Mouse (Mus musculus) kidney, postnatal 14 days (tissue): ENCODE data around the gene Fgf6.

Source experiments
- DNase-seq: peaks from one replicate; pipeline ENCODE4 v3.0.0; 2022; ENCODE audit warnings: mixed read lengths

Fgf6 gene

DNA sequence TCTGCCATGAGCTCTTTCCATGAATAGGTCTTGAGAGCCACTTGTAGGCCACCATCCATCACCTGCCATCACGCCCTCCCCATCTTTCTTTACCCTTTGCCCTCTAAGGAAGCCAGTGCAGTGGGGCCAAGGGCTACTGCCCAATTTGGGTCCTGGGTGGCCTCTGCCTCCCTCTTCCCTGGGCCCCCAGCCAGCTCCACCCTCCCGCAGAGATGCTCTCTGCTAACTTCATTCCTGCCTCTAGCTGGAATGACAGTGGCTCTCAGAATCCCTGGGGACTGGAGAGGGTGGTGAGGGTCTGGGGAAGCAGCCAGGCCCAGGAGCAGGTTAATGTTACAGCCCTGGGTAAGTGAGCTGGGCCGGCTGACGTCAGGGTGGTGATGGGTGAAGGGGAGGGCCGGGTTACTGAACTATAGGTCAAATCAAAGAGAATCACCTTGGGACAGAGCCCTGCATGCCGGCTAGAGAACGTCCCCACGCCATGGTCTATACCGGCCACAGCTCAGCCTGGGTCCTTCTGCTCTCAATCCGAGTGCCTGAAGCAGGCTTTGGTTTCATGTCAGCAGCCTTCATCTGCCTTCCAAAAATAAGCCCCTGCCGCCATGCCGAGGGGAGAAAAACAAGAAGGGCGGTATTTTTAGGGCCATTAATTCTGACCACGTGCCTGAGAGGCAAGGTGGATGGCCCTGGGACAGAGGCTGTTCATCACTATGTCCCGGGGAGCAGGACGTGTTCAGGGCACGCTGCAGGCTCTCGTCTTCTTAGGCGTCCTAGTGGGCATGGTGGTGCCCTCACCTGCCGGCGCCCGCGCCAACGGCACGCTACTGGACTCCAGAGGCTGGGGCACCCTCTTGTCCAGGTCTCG lies at the start of gene Fgf6:
TSS of gene Fgf6 (plus strand) at position 681 of the 865 bp plus-strand sequence.
- no peak for DNase-seq

- DNase-seq = no peak
These were observed 49.0 kb upstream of the Fgf6 start for GRCm38 (mm10) chr6:126966241-126967026.

DNA sequence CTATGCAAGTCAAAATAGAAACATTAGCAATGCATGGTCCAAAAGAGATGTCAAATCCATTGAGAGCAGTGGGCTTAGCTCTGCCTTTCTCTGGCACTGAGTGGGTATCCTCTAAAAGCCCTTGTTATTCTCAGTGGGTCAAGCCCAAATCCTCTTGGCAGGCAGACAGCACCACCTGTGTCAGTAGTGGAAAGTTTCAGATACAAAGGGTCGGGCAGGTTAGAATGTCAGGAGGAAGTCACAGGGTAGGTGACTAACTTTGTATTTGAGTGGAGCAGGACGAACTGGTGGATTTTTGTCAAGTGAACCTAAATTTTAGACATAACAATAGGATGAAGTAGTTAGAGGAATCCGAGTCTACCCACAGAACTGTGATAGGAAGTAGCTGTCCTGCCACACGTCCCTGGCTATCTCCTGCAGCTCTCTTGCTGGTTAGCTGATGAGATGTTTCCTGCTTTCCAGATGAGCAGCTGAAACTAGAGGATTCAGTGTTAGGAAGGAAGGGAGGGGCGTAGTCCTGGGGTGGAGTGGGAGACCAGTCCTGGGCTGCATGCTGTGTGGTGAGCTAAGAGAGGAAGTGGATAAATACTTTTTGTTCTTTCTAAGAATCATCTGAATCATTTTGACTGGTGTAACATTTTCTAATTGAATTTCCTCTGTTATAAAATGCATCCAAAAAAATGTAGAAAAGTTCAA lies 33.7 kb upstream of the Fgf6 start:
- DNase-seq = peak; percentile 43

GRCm38 (mm10) chr6:126993676-126994075 lies 21.7 kb upstream of the Fgf6 start:
- no peak for DNase-seq

DNA sequence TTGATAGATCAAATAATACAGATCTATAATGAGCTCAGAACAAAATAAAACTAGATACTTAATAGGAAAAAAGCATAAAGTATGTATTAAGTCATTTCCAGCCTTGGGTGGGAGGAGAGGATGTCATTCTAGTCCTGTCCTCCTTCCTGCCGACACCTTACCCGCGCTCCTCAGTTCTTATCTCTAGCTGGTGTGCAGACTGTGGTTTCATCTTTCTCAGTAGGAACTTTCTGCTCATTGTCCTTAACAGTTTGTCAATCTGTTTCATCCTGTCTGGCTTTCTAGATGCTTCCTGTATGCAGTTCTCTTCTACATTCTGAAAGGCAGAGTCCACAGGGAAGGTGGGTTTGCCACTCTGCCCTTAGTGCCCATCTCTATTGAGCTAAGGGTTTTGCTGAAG lies 19.9 kb upstream of the Fgf6 start:
- no peak for DNase-seq

GRCm38 (mm10) chr6:126996399-126996798 lies 19.0 kb upstream of the Fgf6 start:
- DNase-seq = no peak

GRCm38 (mm10) chr6:127005646-127006045 lies 9.7 kb upstream of the Fgf6 start:
- DNase-seq = no peak

DNA sequence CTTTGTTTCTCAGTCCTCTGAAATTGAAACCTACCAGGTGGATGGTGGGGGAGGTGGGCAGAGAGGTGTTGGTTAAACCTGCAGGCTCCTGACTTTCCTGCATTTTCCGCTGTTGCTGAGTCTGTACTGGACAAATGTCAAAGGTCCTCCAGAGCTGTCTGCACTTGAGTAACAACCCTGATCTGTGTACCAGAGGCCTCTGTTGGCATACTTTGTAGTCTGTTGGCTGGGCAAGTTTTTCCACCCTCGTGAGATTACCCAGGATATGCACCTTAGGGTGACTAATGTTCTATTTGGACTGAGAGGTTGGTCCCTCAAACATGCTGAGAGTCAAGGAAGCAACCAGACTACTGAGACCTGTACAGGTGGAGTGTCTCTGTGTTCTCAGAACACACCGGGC lies 8.8 kb upstream of the Fgf6 start:
- DNase-seq = no peak

DNA sequence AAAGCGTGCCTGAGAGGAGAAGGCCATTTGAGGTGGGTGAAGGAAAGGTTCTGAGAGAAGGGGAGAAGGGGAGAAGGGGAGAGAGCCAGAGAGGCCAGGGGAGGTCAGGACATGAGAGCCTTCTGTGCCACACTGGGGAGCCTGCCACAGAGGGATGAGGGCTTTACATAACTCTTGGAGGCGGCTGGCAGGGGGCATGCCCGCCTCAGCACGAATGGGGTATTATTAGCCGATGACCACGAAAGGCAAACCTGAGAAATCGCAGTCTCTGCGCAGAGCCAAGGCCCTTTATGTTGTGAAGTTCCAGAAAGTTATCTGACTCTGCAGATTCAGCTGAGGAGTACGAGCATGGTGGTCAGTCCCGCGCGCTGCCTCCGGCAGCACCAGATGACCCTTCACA lies 5.4 kb upstream of the Fgf6 start:
- DNase-seq = no peak

- no peak for DNase-seq
These were observed 3.3 kb upstream of the Fgf6 start for GRCm38 (mm10) chr6:127011947-127012535.

DNA sequence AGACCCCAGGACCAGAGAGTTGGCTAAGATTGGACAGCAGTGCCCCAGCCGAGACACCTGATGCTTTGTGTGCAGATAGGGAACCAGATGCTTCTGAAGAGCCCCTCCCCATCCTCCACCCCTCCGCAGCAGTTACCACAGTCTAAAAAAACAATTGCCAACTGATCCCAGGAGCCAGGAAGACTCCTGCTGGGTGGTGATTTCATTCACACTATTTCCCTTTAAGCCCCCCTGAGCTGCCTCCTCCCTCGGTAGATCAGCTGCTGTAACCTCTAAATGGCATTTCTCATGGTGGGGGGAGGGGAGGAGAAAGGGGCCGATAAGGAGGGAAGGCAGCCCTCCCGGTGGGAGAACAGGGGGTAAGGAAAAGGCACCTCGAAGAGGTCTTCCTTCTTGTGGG lies 3.9 kb downstream of the Fgf6 start:
- no peak for DNase-seq

DNA sequence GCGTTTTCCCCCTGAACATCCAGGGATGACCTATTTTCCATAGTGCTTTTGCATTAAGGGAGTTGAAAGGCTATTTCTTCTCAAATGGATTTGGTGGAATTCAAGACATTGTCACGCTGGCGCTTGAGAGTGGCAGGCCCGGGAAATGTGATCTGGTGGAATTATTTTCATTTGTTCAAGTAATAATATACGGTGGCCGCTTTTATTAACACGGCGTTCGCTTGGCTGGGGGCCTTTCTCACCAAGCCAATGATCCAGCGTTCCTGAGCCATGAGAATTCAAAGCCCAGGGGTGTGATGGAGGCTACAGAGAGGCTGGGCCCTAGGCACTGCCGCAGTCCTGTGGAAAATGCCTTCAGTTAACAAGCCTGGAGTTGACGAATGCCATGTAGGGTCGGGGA lies 5.0 kb downstream of the Fgf6 start:
- DNase-seq = no peak

DNA sequence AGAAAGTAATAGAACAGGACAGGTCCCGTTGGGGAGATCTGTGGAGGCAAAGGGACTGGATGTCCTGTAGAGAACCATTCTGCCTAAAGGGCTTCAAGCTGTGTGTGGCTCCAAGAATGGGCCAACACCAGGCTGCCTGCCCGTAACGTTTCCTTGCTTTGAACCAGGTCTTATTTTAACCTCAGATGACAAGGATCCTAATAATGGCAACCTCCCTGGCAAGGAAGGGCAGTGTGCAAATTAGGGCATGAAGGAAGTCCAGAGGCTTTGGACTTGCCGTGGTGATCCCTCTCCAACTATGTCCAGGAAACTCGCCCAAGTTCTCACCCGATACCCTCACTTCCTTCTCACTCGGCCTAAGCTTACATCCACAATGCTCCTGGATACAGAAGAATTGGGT lies 9.4 kb downstream of the Fgf6 start:
- DNase-seq = no peak

GRCm38 (mm10) chr6:127034760-127035159 lies 19.4 kb downstream of the Fgf6 start:
- DNase-seq = no peak

GRCm38 (mm10) chr6:127044909-127045308 lies 29.5 kb downstream of the Fgf6 start:
- DNase-seq = peak; percentile 11

GRCm38 (mm10) chr6:127050847-127051246 lies 35.5 kb downstream of the Fgf6 start:
- no peak for DNase-seq

DNA sequence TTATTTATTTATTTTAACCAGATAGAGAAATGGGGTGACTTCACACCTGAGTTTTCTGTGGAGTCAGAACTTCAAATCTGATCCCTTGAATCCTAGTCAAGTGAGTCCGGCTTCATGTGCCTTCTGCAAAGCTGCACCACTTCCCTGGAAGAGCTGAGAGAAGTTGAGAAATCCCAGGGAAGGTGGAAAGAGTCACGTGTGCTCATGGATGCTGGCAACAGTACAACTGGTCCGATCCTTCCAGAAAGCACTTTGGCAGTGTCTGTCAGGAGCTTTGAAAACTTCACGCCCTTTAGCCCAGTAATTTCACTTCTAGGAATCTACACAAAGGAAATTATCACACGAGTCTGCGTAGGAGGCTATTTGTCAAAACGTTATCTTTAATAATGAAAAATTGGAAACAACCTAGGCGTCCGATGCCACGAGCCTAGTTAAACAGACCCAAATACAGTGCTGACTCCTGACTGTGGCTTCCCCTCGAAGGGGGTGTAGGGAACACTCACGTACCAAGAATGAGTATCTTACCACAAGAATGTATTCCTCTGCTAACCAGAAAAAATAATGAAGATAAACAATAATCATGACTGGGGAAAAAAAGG lies 41.7 kb downstream of the Fgf6 start:
- DNase-seq = no peak

DNA sequence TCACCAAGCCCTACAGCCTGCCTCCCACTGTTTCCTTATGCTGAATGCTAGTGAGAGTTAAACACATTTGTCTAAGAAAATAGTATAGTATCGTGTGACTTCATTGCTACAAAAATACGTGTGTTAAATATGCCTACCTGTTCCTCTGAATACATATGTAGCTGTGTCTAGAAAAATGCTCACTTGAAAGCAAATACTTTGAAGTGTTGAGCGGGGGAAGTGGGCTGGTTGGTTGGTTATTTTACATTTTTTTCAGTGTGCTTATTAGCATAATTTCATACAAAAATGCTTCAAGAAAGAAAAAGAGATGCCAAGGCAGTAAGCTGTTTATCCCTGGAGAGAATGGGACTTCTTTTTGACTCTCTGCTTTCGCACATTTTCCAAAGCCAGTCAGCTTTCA lies 44.6 kb downstream of the Fgf6 start:
- DNase-seq = no peak

DNA sequence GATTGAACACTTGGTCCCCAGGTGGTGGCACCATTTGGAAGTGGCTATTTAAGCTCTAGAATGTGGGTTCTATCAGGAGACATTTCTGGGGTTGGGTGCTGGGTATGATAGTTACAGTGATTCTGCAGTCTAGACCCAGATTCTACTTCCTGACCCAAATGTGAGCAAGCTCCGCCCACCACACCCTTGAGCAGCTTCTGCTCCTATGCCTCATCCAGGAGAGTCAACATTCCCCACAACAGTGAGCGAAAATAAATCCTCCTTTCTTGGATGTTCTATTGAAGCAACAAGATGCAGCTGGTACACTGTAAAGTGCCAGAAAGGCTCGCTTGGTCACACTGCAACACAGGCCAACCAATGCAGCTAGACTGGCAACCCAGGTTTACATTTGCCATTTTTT lies 48.5 kb downstream of the Fgf6 start:
- DNase-seq = no peak

- DNase-seq = no peak
These were observed 49.4 kb downstream of the Fgf6 start for GRCm38 (mm10) chr6:127064815-127065214.

- DNase-seq = no peak
These were observed 57.4 kb downstream of the Fgf6 start, which contains the start of gene Fgf23 for GRCm38 (mm10) chr6:127072817-127073216. Gene Fgf23 (plus strand): TSS chr6:127072902.
